Mouse (Mus musculus) kidney, postnatal 36 days (tissue): ENCODE measurements around the gene Ikzf3.

ENCODE experiments used
- DNase-seq, 2 experiments: peaks; one replicate each; pipeline ENCODE4 v3.0.0; 2021 to 2022; ENCODE audit warnings: mixed read lengths in 2 of 2

The Ikzf3 gene

DNA sequence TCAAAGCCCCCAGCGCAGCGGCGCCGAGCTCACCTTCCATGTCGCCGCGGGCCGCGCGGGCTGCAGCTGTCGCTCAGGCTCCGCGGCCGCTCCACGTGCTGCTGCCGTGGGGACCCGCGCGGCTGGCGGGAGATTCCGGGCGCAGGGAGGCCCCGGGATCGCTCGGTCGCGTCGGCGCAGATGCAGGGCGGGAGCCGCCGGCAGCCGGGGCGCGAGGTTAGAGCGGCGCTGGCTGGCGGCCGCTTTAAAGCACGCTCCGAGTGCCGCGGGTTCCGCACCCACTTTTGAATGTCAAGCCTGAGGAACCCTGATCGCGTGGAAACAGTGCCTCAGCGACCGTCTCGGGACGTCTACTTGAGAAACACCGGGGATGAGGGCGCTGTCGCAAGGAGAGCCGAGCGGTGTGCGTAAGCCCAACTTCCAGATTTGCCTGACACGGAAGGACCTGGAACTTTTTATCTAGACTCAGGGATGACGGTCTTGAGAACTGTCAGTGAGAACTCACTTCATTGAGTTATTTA is at the start of gene Ikzf3:
Ikzf3 (minus strand) TSS at position 321 of the 521 bp plus-strand sequence.
- peak; percentile 7 to 45 for DNase-seq

GRCm38 (mm10) chr11:98595473-98595872 is 49.6 kb upstream of the Ikzf3 start:
- DNase-seq = no peak

- DNase-seq = no peak
Measured at GRCm38 (mm10) chr11:98595021-98595420, 49.2 kb upstream of the Ikzf3 start.

GRCm38 (mm10) chr11:98590548-98591445 is 45.0 kb upstream of the Ikzf3 start:
- peak; percentile 14 to 32 for DNase-seq

- DNase-seq = no peak
Measured at GRCm38 (mm10) chr11:98589306-98589705, 43.5 kb upstream of the Ikzf3 start.

DNA sequence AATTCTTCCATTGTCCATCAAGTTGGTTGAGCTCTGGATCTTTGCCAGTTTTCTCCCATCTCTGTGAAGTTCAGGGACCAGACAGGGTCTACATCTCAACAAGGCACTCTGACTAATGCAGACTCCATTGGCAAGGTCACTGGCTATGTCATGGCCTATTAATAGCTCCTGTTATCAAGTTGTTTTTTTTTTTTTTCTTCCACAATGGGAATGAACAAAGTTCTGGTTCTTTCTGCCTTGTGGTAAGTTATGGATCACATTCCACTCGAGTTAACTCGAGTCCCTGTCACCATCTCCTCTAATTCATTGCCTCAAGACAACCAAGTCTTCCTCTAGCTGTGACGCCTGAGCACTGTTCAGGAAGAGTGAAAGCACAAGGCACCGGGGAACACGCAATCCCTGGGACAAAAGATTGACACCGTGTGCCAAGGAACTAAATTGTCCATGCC is 43.0 kb upstream of the Ikzf3 start:
- DNase-seq = no peak

DNA sequence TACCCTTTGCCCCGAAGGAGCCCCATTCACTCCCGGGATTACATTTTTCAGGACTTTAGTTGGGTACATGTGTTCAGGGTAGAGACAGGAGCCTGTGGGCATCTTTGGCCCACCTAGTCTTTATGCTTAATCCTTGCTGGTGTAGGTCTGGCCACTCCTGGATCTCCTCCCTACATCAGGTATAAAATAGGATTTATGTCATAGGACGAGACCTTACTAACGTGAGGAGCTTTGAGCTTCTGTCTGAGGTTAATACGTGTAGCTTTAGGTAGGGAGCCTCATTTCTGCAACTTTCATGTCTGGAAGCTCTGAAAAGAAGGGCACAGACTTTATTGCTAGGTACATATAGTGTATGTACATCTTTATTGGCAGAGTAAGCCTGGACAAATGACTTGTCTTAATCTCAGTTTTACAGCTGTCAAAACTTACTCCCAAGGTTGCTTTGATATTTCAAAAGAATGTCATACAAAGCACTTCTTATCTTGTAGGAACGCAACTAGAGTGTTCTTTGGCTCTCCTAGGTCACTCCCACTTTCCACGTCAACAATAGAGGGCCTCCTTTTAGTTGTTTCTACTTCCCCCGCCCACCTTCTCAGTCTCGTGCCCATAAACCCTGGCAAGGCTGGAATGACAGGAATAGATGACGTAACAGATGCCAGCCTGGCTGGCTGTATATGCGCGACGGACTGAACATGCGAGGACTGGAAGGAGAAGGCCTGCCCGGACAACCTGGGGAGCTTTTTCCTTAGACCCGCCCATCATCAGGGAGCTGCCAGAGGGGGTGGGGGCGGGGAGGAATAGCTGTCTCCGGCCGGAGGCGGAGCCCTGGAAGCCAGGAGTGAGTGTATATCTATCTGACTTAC is 42.1 kb upstream of the Ikzf3 start:
- peak; percentile 83 to 84 for DNase-seq

- peak; percentile 99 to 100 for DNase-seq
Measured at GRCm38 (mm10) chr11:98586892-98587563, 41.2 kb upstream of the Ikzf3 start, which contains the start of gene Ormdl3. TSS of gene Ormdl3 (minus strand) at chr11:98587368.

DNA sequence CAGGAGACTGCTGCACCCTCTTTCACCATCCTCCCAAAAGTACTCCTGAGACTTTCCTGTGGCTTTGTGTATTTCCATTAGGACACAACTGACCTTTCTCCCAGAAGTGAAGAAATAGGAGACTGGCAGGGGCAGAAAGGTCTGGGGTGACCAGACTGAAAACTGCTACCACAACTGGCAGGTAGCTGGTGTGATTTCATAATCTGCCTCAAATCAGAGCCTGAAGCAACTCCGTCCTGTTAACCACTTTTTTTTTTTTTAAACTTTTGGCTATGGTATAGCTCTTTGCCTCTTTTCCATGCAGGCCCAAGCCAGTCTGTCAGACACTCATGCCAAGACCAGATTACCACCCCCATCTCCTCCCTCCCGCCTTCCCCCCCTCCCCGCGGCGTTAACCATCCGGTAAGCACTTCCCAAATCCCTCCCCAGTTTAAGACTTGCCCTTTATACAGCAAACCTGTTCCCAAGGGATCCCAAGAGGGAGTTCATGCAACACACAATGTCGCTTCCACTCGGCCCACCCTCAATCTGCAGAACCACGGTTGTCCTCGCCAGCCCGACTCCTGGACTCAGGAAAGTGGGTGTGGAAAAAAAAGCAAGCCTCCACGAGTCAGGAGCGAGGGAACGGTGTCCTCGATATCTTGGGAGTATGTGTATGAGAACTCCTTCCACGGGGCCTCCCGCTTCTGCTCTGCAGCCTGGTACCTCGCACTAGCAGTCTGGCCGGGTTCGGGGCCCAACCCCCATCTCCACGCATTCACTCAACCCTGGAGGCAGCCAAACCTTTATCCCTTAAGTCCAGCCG is 40.5 kb upstream of the Ikzf3 start:
- DNase-seq = peak in 1 of 2 experiments; percentile 56

DNA sequence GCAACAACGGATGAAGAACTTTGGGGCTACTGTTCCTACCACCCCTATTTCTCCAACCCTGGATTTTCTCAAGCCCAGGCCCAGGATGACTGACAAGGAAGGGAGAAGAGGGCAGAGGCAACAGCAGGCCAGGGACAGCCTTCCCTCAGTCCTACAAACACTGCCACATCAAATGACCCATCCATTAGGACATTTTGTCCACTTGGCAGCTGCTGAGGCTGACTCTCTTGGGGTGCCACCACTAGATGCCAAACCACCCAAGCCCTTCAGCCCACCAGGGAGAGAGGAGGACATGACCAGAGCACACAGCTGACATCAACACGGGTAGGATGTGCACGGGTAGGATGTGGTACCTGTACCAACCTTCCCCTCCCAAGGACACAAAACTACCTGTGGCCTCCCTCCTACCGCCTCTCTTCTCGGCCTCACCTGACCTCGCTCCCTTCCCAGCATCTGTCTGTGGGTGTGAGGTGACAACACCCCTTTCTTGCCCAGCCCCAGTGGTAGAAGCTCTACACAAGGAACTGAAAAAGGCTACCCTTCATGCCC is 38.9 kb upstream of the Ikzf3 start:
- no peak for DNase-seq

GRCm38 (mm10) chr11:98584146-98584545 is 38.3 kb upstream of the Ikzf3 start:
- DNase-seq = no peak

GRCm38 (mm10) chr11:98583571-98583970 is 37.7 kb upstream of the Ikzf3 start:
- DNase-seq = no peak

DNA sequence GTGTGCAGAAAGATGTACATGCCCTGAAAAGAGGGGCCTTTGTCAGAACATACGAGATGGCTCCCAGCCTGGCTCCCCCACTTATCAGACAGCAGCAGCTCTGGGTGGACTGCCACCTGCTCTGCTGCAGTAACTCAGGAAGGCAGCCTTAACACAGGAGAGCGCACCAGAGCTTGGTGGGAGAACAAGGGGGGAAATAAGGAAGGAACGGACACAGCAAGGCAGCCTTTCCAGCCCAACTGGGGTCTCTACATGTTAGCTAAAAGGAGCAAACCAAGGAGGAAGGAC is 37.4 kb upstream of the Ikzf3 start:
- no peak for DNase-seq

- DNase-seq = no peak
Measured at GRCm38 (mm10) chr11:98582551-98583264, 36.9 kb upstream of the Ikzf3 start.

DNA sequence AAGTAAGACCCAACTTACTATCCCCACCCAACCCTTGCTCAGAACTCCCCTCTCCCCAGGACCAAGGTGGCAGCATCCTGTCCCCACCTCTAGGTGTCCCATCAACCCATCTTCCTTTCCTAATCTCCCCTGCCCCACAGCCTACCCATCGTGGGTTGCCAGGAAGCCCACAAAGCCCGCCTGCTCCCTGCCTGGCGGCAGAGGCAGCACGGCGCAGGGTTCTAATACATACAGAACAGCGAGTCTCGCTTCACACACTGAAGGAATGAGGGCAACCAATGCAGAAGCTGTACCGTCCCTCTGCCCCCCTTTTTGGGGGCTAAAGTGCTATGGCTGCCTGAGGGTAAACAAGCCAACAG is 36.2 kb upstream of the Ikzf3 start:
- DNase-seq = no peak

DNA sequence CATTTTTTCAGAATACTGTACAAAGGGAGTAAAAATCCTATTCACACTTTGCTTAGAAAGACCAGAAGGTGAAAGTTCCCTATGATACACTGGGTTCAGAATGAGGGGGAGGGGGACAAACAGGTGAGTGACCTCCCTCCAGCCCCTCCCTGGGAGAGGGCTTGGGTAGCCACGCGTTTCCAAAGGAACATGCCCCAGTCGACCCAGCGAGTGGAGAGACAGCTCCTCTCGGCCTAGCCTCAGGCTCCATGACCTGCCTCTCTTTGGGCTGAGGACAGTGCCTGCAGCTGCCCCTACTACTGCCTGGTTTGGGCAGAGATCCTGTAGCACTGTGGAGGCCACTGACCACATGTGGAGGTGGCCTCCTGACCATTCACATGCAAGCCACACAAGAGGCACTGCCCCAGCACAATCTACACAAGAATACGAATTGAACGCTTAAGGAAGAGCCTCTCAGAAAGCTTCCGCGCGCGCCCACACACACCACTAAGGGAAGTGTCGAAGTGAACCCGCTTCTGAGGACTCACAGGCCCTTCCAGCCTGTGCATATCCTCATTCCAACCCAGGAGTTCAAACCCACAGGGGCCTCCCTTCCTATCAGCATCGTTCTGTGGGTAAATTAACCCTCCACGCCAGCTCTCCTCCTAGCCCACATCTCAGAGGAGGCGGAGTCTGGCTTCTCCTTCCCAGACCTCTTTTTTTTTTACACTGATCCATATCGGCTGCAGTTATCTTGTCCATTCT is 35.6 kb upstream of the Ikzf3 start:
- no peak for DNase-seq

DNA sequence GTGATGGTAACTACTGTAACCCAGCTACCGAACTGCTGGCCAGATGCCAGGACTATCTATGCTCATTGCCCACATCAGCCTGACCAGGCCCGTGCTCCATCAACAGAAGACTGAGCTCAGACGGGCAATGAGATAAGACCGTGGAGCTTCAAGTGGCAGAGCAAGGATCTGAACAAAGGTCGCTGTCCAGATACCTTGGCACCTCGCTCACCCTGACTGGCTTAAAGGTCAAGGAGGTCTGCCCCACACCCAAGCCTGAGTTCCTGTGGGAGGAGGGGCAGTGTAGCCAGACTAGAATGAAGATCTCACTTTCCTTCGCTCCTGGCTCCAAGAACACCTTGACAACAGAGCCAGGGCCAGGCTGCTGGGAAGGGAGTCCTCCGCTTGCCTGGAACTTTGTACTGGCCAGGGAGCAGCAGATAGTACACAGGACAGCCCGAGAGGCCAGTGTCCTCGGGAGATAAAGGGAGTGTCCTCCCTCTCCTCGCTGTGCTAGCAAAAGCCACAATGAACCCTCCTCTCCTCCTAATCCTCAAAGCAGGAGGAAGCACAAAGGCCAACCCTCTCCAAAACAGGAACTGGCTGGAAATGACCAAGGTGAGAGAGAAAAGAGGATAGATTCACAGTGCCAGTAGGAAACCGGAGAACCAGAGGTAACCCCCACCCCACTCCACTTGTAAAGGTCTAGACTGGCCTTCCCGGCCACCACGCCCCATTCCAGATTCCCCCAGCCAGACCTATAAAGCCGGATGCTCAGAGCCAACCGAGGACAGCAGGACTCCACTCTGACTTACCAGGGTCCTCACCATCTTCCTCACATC is 34.7 kb upstream of the Ikzf3 start:
- DNase-seq = peak in 1 of 2 experiments; percentile 56

DNA sequence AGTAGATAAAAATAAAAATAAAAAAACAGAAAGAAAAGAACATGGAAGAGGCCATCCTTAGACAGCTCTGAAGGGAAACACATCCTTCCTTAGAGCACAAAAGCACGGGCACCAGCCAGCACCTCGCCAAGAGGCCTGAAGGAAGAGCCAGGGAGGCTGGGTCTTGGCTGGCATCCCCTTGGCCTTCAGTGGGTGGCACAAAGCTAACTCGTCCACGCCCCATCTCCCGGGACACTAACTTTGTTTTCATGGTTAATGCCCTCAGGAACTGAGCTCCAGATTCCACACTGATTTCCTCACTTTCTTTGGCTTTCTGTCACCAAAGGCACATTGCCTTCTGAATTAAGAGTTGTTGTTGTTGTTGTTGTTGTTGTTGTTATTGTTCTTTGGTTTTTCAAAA is 31.9 kb upstream of the Ikzf3 start:
- DNase-seq = no peak

DNA sequence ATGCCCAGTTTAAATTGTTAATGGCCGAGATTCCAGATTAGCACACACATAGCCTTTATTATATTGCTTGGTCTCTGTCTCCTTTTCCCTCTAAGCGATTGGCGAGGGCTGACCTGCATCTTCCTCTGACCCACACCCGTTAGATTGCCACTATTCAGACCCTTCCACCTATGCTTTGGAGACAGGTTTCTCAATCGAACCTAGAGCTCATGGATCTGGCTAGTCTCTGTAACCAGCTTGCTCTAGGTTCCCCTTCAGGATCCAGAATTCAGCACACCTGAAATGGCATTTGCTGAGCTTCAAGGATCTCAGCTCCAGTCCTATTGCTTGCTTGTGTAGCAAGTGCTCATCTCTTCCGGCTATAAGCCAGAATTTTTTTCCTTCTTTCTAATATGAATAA is 23.6 kb upstream of the Ikzf3 start:
- no peak for DNase-seq
